Mouse (Mus musculus): Measurements from ENCODE around the gene 6030468B19Rik.

DNA sequence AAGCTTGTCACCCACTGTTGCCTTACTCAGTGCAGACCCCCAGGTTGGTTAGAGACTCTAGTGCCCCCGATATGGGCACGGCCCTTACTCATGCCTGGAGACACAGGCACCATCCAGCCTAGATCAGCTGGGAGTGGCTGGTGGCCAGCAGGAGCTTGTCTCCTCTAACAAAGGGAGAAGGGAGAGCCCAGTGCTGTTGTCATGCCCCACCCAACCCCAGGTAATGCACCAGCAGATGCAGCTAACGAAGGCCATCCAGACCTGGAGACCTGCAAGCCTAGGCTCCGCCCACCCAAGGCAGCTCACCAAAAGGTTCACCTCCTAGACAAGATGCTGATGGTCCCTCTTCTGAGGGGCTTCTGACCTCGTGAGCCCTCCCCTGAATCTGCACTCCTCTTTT, 32.1 kb upstream of the 6030468B19Rik start:
- TF ChIP-seq EP300 (IDR thresholded peaks at IDR 0.05; ENCODE audit: low read depth) (no peak), CTCF (IDR thresholded peaks at IDR 0.05; ENCODE audit: low read depth) (no peak)

All from liver, embryonic 14.5 days (tissue).